In genomic region chr14:105895961-105896651, GRCm38 (mm10) we compare ENCODE assay signal across 8 mouse cellular contexts. TPM values are rescaled to one million over a fixed set of nuclear protein-coding genes. Genes with fewer than 3 reads are reported as not detected.
DNase-seq lines count a peak whose midpoint lies in the region; ATAC-seq and TF ChIP-seq lines count a peak whose summit lies in the region.

No protein-coding gene starts in this region.

- under 1% methylated on average over 45 of the region's 50 CpGs for WGBS in hindbrain, embryonic 16.5 days

- no peaks in the 10 kb centered on the region for H3K9me3 ChIP-seq in hindbrain, embryonic 16.5 days (ENCODE audit: control insufficient read depth, low read length)

- TF ChIP-seq CTCF in gastrocnemius, adult 2 months (IDR thresholded peaks at IDR 0.05): no peak

- H3K4me1 ChIP-seq in hindbrain, embryonic 16.5 days (ENCODE audit: control insufficient read depth, insufficient read depth, low read depth, low read length): peaks cover 11% of the 10 kb centered on the region

- peak overlapping the region; percentile 89 for H3K9ac ChIP-seq in hindbrain, embryonic 16.5 days (ENCODE audit: low read depth, low read length)

- ATAC-seq in hindbrain, embryonic 16.5 days: no peak
- ATAC-seq in megakaryocyte progenitor cell, adult 5-6 weeks (replicated peaks; ENCODE audit: poor library complexity): peak; percentile 19
- no peak for ATAC-seq in inflammation-experienced regulatory T-cells, adult 6 months

- H3K4me2 ChIP-seq in hindbrain, embryonic 16.5 days (ENCODE audit: low read length): peak overlapping the region; percentile 91

- peak overlapping the region; percentile 98 for H3K27ac ChIP-seq in gastrocnemius, adult 2 months
- peak overlapping the region; percentile 99 for H3K27ac ChIP-seq in hindbrain, embryonic 16.5 days (ENCODE audit: low read depth, low read length)

- peak; percentile 67 for DNase-seq in adipocyte (ENCODE audit: low spot score)
- DNase-seq in cerebellum, postnatal 14 days: peak; percentile 74 to 77
- peak; percentile 84 for DNase-seq in gastrocnemius, adult 2 months
- peak; percentile 43 to 45 for DNase-seq in left cerebral cortex, postnatal 25 days (ENCODE audit: low spot score in 2 of 2)
- DNase-seq in right cerebral cortex, postnatal 10 days (ENCODE audit: low spot score in 2 of 2): peak; percentile 46 to 54

- H3K36me3 ChIP-seq in hindbrain, embryonic 16.5 days (ENCODE audit: control insufficient read depth, insufficient read depth, low read length): no peaks in the 10 kb centered on the region

- intact Hi-C loops in gastrocnemius, adult 2 months (cut with DNase I): loop anchor here (5.0 to 10.0 kb wide), 5 partner anchors 261 to 721 kb away; partner anchors contain the start of gene Rbm26
- intact Hi-C loops in left cerebral cortex, postnatal 25 days (cut with DNase I): loop anchor here (2.0 to 5.0 kb wide), 5 partner anchors 119 to 584 kb away; no protein-coding TSS in a partner anchor

- no peaks in the 10 kb centered on the region for H3K27me3 ChIP-seq in hindbrain, embryonic 16.5 days (replicated peaks; ENCODE audit: control insufficient read depth, insufficient read depth, low read length)

- peak overlapping the region; percentile 97 for H3K4me3 ChIP-seq in gastrocnemius, adult 2 months
- peak overlapping the region; percentile 78 for H3K4me3 ChIP-seq in hindbrain, embryonic 16.5 days (ENCODE audit: low read length)

RNA-seq across cellular contexts. Expression of gene Spry2, which starts 0.5 kb away (rescaled TPM):
- 10 to 100 TPM; 16.8 to 21.8 TPM for total RNA-seq in gastrocnemius, adult 2 months (2021)
- polyA plus RNA-seq in hindbrain, embryonic 16.5 days (2015; fragmentation: Nextera tagmentation; extraction: Ambion mirVana): 34.1 and 35.0 TPM in 2 replicates
- total RNA-seq in left cerebral cortex, postnatal 25 days (2021): 100 to 1,000 TPM; 102 to 104 TPM
- total RNA-seq in megakaryocyte progenitor cell, adult 5-6 weeks (2015): 11.6 and 16.3 TPM in 2 replicates
- total RNA-seq in megakaryocyte progenitor cell, adult 5-6 weeks (2017): 7.1 and 9.9 TPM in 2 replicates
- polyA plus RNA-seq in inflammation-experienced regulatory T-cells, adult 6 months (2017; shearing (Covaris generic)): under 1 TPM in 2 of 3 experiments, not detected in 1; 0.48 to 0.73 TPM

Comparison
In these comparisons a context has a peak if more than half of its experiments do, and no peak if none do; other contexts are left out.
1. RNA of gene Spry2, which starts 0.5 kb away (total RNA-seq): 102 to 104 TPM in left cerebral cortex, postnatal 25 days; 16.8 to 21.8 TPM in gastrocnemius, adult 2 months and 7.1 to 16.3 TPM in megakaryocyte progenitor cell, adult 5-6 weeks; every median in the first group is over 4 times any median in the second.
2. Peak in every context shown above with its lines, with median percentiles within 50 percentile points of each other: DNase-seq.